Mouse (Mus musculus): ENCODE results near the gene Plekhn1. TPM values are rescaled to one million over a fixed set of nuclear protein-coding genes. Genes with fewer than 3 reads are reported as not detected.

The Plekhn1 gene
- 27.3 and 29.0 TPM in 2 replicates for polyA plus RNA-seq (2016; fragmentation: Nextera tagmentation; extraction: Ambion mirVana)

- 1% methylated on average over 46 of the region's 48 CpGs for WGBS
- Histone ChIP-seq H3K36me3 (peaks cover 53% of the 10 kb centered on the region), H3K4me1 (peaks cover 15% of the 10 kb centered on the region), H3K9me3 (no peaks in the 10 kb centered on the region), H3K4me2 (replicated peaks) (peak within 1 kb of the TSS; percentile 92), H3K9ac (peak within 1 kb of the TSS; percentile 78), H3K27me3 (replicated peaks) (no peaks in the 10 kb centered on the region), H3K4me3 (peak within 1 kb of the TSS; percentile 87), H3K27ac (peak within 1 kb of the TSS; percentile 57)
- ATAC-seq (ENCODE audit: low FRiP score, low read depth): peak; percentile 60
Observed at GRCm38 (mm10) chr4:156234701-156235213, at the start of gene Plekhn1. TSS of gene Plekhn1 (minus strand) at chr4:156234857.

GRCm38 (mm10) chr4:156255078-156255839, 20.6 kb upstream of the Plekhn1 start, which contains the start of gene Samd11:
TSS of gene Samd11 (minus strand) at chr4:156255657.
- Histone ChIP-seq H3K4me3 (peak within 1 kb of the TSS; percentile 22), H3K36me3 (no peaks in the 10 kb centered on the region), H3K9me3 (no peaks in the 10 kb centered on the region), H3K4me1 (peaks cover 13% of the 10 kb centered on the region), H3K9ac (no peak within 1 kb of the TSS), H3K4me2 (replicated peaks) (peak within 1 kb of the TSS; percentile 49), H3K27me3 (replicated peaks) (peaks cover 27% of the 10 kb centered on the region), H3K27ac (no peak within 1 kb of the TSS)
- peak; percentile 51; the same call in 1 of the 2 replicates for ATAC-seq (ENCODE audit: low FRiP score, low read depth)
- 3% methylated on average over 26 of the region's 26 CpGs for WGBS

- Histone ChIP-seq H3K27ac (no peak overlapping the region), H3K9ac (no peak overlapping the region)
Observed at GRCm38 (mm10) chr4:156254361-156255077, 19.9 kb upstream of the Plekhn1 start.

DNA sequence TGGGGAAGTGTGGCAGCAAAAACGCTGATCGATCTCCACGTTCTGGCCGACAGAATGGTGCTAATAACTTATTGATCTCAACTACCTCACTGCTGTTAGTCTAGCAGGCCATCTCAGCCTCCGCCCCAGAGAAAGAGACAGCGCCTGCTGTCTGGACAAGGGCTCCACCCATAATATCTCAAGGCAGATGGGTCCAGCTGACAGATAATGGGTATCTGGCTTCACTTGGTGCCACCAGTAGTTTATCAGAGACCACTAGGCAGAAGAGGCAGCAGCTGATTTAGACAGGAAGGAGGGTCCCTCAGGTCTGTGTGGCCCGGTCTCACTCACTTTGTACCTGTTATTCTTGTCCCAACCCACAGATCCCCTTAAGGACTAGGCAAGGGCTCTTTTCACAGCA, 18.4 kb upstream of the Plekhn1 start:
- H3K36me3 ChIP-seq: peaks cover 17% of the 10 kb centered on the region
- H3K27me3 ChIP-seq (replicated peaks): peaks cover 27% of the 10 kb centered on the region
- H3K27ac ChIP-seq: no peak overlapping the region
- H3K9me3 ChIP-seq: no peaks in the 10 kb centered on the region
- no peak overlapping the region for H3K9ac ChIP-seq
- 38% methylated on average over 7 of the region's 7 CpGs for WGBS
- peaks cover 13% of the 10 kb centered on the region for H3K4me1 ChIP-seq
- H3K4me2 ChIP-seq (replicated peaks): no peak overlapping the region; the same call in 1 of the 2 replicates
- ATAC-seq (ENCODE audit: low FRiP score, low read depth): no peak
- H3K4me3 ChIP-seq: no peak overlapping the region

More at GRCm38 (mm10) chr4:156254361-156255077, 19.9 kb upstream of the Plekhn1 start:
- Histone ChIP-seq H3K36me3 (peaks cover 3% of the 10 kb centered on the region; the same call in 1 of the 2 replicates), H3K4me3 (peak overlapping the region; percentile 22), H3K27me3 (replicated peaks) (peaks cover 27% of the 10 kb centered on the region), H3K4me2 (replicated peaks) (peak overlapping the region; percentile 49), H3K4me1 (peaks cover 13% of the 10 kb centered on the region), H3K9me3 (no peaks in the 10 kb centered on the region)
- peak; percentile 54 for ATAC-seq (ENCODE audit: low FRiP score, low read depth)
- 2% methylated on average over 30 of the region's 30 CpGs for WGBS

DNA sequence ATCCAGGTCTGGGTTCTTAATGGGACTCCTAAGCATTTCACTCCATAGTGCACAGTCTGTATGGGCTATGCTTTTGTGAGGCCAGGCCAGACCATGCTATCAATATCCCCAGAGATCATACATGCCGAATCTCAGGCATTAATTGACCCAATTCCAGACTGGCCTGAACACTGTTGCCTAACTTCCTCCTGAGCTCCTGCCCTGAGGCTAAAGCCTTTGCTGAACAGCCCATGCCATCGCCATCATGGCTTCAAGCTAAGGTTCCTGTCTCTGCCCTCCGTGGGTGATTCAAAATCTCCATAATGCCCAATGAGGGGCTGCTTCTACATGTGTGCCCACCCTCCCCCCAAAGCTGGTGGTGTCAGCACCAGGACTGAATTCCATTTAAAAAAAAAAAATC, 18.0 kb upstream of the Plekhn1 start:
- Histone ChIP-seq H3K27ac (no peak overlapping the region), H3K4me3 (no peak overlapping the region), H3K36me3 (peaks cover 22% of the 10 kb centered on the region), H3K4me2 (replicated peaks) (no peak overlapping the region; the same call in 1 of the 2 replicates), H3K27me3 (replicated peaks) (peaks cover 27% of the 10 kb centered on the region), H3K9me3 (no peaks in the 10 kb centered on the region), H3K4me1 (peaks cover 13% of the 10 kb centered on the region), H3K9ac (no peak overlapping the region)
- no peak for ATAC-seq (ENCODE audit: low FRiP score, low read depth)
- 28% methylated on average over 3 of the region's 3 CpGs for WGBS

DNA sequence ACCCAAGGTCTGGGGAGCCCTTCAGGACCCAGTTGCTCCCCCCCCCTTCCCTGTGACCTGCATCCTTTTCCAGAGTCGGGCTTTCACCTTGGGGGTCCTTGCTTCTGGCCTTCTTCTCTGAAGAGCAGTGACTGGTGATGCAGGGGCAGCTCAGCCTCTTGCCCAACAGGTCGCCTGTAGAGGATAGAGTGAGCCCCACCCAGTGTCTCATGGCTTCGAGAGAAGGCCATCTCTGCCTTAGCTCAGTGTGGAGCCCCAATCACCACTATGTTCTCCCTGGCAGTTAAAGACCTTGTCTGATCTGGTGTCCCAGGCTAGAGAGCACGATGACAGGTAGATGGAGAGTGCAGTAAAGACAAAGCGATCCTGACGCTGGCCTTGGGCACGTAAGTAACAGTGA, 17.5 kb upstream of the Plekhn1 start:
- WGBS: 32% methylated on average over 7 of the region's 7 CpGs
- Histone ChIP-seq H3K36me3 (peaks cover 26% of the 10 kb centered on the region), H3K9ac (no peak overlapping the region), H3K27me3 (replicated peaks) (peaks cover 27% of the 10 kb centered on the region), H3K9me3 (no peaks in the 10 kb centered on the region), H3K4me2 (replicated peaks) (no peak overlapping the region), H3K27ac (no peak overlapping the region), H3K4me3 (no peak overlapping the region), H3K4me1 (peaks cover 13% of the 10 kb centered on the region)
- ATAC-seq (ENCODE audit: low FRiP score, low read depth): no peak

- Histone ChIP-seq H3K4me3 (no peak overlapping the region), H3K27me3 (replicated peaks) (peaks cover 27% of the 10 kb centered on the region), H3K36me3 (peaks cover 36% of the 10 kb centered on the region), H3K9me3 (no peaks in the 10 kb centered on the region), H3K9ac (no peak overlapping the region), H3K27ac (no peak overlapping the region), H3K4me2 (replicated peaks) (no peak overlapping the region), H3K4me1 (peaks cover 13% of the 10 kb centered on the region)
- WGBS: 72% methylated on average over 8 of the region's 8 CpGs
- no peak for ATAC-seq (ENCODE audit: low FRiP score, low read depth)
Observed at GRCm38 (mm10) chr4:156251081-156251480, 16.4 kb upstream of the Plekhn1 start.

- H3K36me3 ChIP-seq: peaks cover 50% of the 10 kb centered on the region
Observed at GRCm38 (mm10) chr4:156249567-156249966, 14.9 kb upstream of the Plekhn1 start.

DNA sequence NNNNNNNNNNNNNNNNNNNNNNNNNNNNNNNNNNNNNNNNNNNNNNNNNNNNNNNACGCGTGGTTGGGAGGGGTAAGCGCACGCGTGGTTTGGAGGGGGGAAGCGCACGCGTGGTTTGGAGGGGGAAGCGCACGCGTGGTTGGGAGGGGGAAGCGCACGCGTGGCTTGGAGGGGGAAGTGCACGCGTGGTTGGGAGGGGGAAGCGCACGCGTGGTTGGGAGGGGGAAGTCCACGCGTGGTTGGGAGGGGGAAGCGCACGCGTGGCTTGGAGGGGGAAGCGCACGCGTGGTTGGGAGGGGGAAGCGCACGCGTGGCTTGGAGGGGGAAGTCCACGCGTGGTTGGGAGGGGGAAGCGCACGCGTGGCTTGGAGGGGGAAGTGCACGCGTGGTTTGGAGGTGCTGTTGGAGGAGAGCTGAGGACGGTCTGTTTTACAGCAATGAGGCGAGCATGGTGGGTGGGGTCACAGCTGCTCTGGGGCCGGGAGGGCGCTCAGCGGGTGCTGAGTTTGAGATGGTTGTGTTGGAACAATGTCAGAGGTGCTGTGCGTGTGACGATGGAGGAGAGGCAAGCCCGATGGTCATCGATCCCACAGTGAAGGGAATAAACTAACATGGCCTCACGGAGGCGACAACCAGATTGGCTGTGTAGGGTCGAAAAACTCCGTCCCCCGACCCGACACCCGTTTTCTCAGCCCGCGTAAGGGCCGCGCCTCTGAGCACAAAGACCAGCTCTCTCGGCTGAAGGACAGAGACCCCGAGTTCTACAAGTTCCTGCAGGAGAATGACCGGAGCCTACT, 2.2 kb upstream of the Plekhn1 start:
- no peak for ATAC-seq (ENCODE audit: low FRiP score, low read depth)
- H3K4me2 ChIP-seq (replicated peaks): peak overlapping the region; percentile 92
- H3K9me3 ChIP-seq: no peaks in the 10 kb centered on the region
- no peak overlapping the region for H3K27ac ChIP-seq
- peak overlapping the region; percentile 87 for H3K4me3 ChIP-seq
- peaks cover 15% of the 10 kb centered on the region for H3K4me1 ChIP-seq
- H3K27me3 ChIP-seq (replicated peaks): no peaks in the 10 kb centered on the region
- peaks cover 53% of the 10 kb centered on the region for H3K36me3 ChIP-seq
- 22% methylated on average over 58 of the region's 60 CpGs for WGBS
- no peak overlapping the region for H3K9ac ChIP-seq

More at GRCm38 (mm10) chr4:156249567-156249966, 14.9 kb upstream of the Plekhn1 start:
- H3K4me1 ChIP-seq: 0 out of 2 replicates have a peak, but pooled peaks cover 5% of the 10 kb centered on the region
- peaks cover 15% of the 10 kb centered on the region for H3K27me3 ChIP-seq (replicated peaks)
- no peak overlapping the region for H3K4me2 ChIP-seq (replicated peaks)
- H3K4me3 ChIP-seq: no peak overlapping the region
- 54% methylated on average over 11 of the region's 11 CpGs for WGBS
- H3K27ac ChIP-seq: no peak overlapping the region
- ATAC-seq (ENCODE audit: low FRiP score, low read depth): no peak
- H3K9ac ChIP-seq: no peak overlapping the region
- no peaks in the 10 kb centered on the region for H3K9me3 ChIP-seq

DNA sequence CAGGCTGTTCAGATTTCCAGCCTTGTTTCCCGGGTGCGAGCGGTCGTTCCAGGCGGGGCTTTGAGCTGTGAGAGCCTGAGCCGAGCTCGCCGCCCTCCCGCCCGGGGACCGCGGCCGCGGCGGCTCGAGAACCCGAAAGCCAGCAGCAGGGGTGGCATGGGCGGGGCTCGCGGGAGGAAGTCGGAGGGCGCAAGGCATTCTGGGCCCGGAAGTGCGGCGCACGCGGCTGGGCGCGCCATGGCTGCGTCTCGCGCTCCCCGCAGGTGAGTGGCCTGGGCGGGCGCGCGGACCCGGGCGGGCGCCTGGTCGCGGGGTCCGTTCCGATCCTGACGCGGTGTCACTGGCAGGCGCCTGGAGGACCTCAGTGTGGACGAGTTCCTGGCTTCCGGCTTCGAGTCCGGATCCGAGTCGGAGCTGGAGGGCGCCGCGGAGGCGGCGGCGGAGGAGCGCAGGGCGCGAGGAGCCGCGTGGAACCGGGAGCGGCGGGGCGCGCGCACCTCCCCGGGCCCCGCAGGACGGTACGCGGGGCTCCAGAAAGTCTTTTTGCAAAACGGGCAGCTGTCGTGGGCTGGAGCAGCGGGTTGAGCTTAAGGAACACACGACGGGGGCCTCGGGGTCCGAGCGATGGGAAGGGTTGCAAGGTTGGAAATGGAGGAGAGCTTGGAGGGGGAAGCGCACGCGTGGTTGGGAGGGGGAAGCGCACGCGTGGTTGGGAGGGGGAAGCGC, 1.3 kb upstream of the Plekhn1 start, which contains the start of gene Noc2l:
TSS of gene Noc2l (plus strand) at position 203 of the 726 bp plus-strand sequence.
- Histone ChIP-seq H3K4me3 (peak within 1 kb of the TSS; percentile 87), H3K9me3 (no peaks in the 10 kb centered on the region), H3K36me3 (peaks cover 53% of the 10 kb centered on the region), H3K4me1 (peaks cover 15% of the 10 kb centered on the region), H3K4me2 (replicated peaks) (peak within 1 kb of the TSS; percentile 92), H3K27ac (peak within 1 kb of the TSS; percentile 57), H3K27me3 (replicated peaks) (no peaks in the 10 kb centered on the region), H3K9ac (peak within 1 kb of the TSS; percentile 78)
- ATAC-seq (ENCODE audit: low FRiP score, low read depth): peak; percentile 83
- under 1% methylated on average over 88 of the region's 90 CpGs for WGBS

DNA sequence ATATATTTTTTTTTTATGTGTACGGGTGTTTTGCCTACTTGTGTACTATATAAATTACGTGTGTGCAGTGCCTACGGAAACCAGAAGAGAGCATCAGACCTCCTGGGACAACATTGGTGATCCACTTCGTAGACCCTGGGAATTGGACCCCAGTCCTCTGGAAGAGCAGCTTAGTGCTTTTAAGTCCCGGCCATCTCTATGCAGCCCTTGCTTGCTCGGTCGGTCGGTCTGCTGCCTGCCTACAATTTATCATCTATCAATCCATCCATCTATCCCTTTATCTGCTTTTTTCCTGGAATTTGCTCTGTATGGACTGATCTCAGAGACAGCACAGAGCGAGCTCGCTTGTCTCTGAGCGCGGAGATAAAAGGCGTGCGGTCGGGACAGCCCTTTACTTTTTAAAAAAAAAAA, 708 bp upstream of the Plekhn1 start:
- H3K36me3 ChIP-seq: peaks cover 53% of the 10 kb centered on the region
- peak overlapping the region; percentile 92 for H3K4me2 ChIP-seq (replicated peaks)
- under 1% methylated on average over 15 of the region's 15 CpGs for WGBS
- H3K9ac ChIP-seq: peak overlapping the region; percentile 74
- peak overlapping the region; percentile 57; the same call in 1 of the 2 replicates for H3K27ac ChIP-seq
- H3K9me3 ChIP-seq: no peaks in the 10 kb centered on the region
- H3K4me1 ChIP-seq: peaks cover 15% of the 10 kb centered on the region
- H3K27me3 ChIP-seq (replicated peaks): no peaks in the 10 kb centered on the region
- ATAC-seq (ENCODE audit: low FRiP score, low read depth): peak; percentile 57; the same call in 1 of the 2 replicates
- peak overlapping the region; percentile 87 for H3K4me3 ChIP-seq
